Mouse (Mus musculus) embryonic facial prominence, embryonic 11.5 days (tissue): ENCODE measurements around the gene Kcnn4. TPM values are rescaled to one million over a fixed set of nuclear protein-coding genes. Genes with fewer than 3 reads are reported as not detected.

Source experiments
- ATAC-seq: fragments of 200-750 bp; cut with Nextera tagmentation; replicated peaks from 2 replicates; pipeline ENCODE4 v1.8.0; 2017; ENCODE audit warnings: low read depth; ENCODE audit not compliant: insufficient number of reproducible peaks, low FRiP score, low TSS enrichment
- DNase-seq: peaks from one replicate; pipeline ENCODE4 v3.0.0-alpha.2; 2015; ENCODE audit warnings: low spot score
- H3K27ac ChIP-seq: fragments of 300-500 bp; sonication (generic); replicated peaks from 2 replicates; pipeline ENCODE4 v1.5.1; 2014; ENCODE audit warnings: mild to moderate bottlenecking, low read depth, low read length, control low read depth
- H3K27me3 ChIP-seq: fragments of 300-500 bp; sonication (generic); 2 replicates; pipeline ENCODE4 v1.6.1; 2014; ENCODE audit warnings: mild to moderate bottlenecking, low read length, moderate library complexity, mixed read lengths; ENCODE audit not compliant: control insufficient read depth, insufficient read depth
- H3K36me3 ChIP-seq: fragments of 300-500 bp; sonication (generic); replicated peaks from 2 replicates; pipeline ENCODE4 v1.6.1; 2014; ENCODE audit warnings: low read depth, mild to moderate bottlenecking, low read length, moderate library complexity, mixed read lengths; ENCODE audit not compliant: control insufficient read depth, insufficient read depth
- H3K4me1 ChIP-seq: fragments of 300-500 bp; sonication (generic); 2 replicates; pipeline ENCODE4 v1.6.1; 2014; ENCODE audit warnings: low read length, mixed read lengths; ENCODE audit not compliant: control insufficient read depth, insufficient read depth
- H3K4me2 ChIP-seq: fragments of 300-500 bp; sonication (generic); 2 replicates; pipeline ENCODE4 v1.6.1; 2014; ENCODE audit warnings: low read depth, mild to moderate bottlenecking, control low read depth, low read length, moderate library complexity
- H3K4me3 ChIP-seq: fragments of 300-500 bp; sonication (generic); 2 replicates; pipeline ENCODE4 v1.5.1; 2014; ENCODE audit warnings: low read depth, low read length, control low read depth
- H3K9ac ChIP-seq: fragments of 300-500 bp; sonication (generic); replicated peaks from 2 replicates; pipeline ENCODE4 v1.6.1; 2014; ENCODE audit warnings: mild to moderate bottlenecking, control low read depth, low read length
- H3K9me3 ChIP-seq: fragments of 300-500 bp; sonication (generic); replicated peaks from 2 replicates; pipeline ENCODE4 v1.6.1; 2016; ENCODE audit warnings: mild to moderate bottlenecking, low read length, inconsistent platforms, mixed read lengths; ENCODE audit not compliant: control insufficient read depth
- WGBS: fragments of 180-500 bp; shearing (Covaris S2); extraction: QIAGEN DNeasy Blood & Tissue Kit; methylation state at CpG from one replicate; pipeline ENCODE4 v1.1.7; 2014; 5-methylcytosine and 5-hydroxymethylcytosine counted together
- polyA plus RNA-seq: library from polyadenylated mRNA; unstranded; fragments of >200 nt; fragmentation: Nextera tagmentation; extraction: Ambion mirVana; gene quantifications from 2 replicates; pipeline ENCODE4 v1.2.1, GENCODE M21; 2014

Kcnn4 gene
- polyA plus RNA-seq, 1 experiment from 2014 or later = 2.3 TPM

GRCm38 (mm10) chr7:24378049-24378701 is 8.1 kb downstream of the Kcnn4 start:
- Histone ChIP-seq H3K9ac (no peak overlapping the region; the same call in 1 of the 2 replicates), H3K4me3 (no peak overlapping the region), H3K4me1 (peaks cover 9% of the 10 kb centered on the region), H3K4me2 (no peak overlapping the region), H3K27ac (peak overlapping the region; percentile 59; the same call in 1 of the 2 replicates), H3K36me3 (no peaks in the 10 kb centered on the region), H3K9me3 (no peaks in the 10 kb centered on the region), H3K27me3 (peaks cover 5% of the 10 kb centered on the region; the same call in 1 of the 2 replicates)
- ATAC-seq (no peak), DNase-seq (peak; percentile 77)
- 59% methylated on average over 10 of the region's 10 CpGs for WGBS

- Histone ChIP-seq H3K9ac (peak overlapping the region; percentile 22; the same call in 1 of the 2 replicates), H3K27ac (no peak overlapping the region), H3K9me3 (no peaks in the 10 kb centered on the region), H3K27me3 (peaks cover 5% of the 10 kb centered on the region), H3K4me1 (peaks cover 9% of the 10 kb centered on the region), H3K4me2 (no peak overlapping the region), H3K4me3 (no peak overlapping the region), H3K36me3 (no peaks in the 10 kb centered on the region)
- 19% methylated on average over 7 of the region's 7 CpGs for WGBS
- ATAC-seq (peak; percentile 39; the same call in 1 of the 2 replicates), DNase-seq (peak; percentile 77)
Measured at GRCm38 (mm10) chr7:24379934-24380333, 9.9 kb downstream of the Kcnn4 start.

- H3K27me3 ChIP-seq = peaks cover 5% of the 10 kb centered on the region
- DNase-seq = no peak
- no peak overlapping the region for H3K4me2 ChIP-seq
- H3K36me3 ChIP-seq = no peaks in the 10 kb centered on the region
- H3K9ac ChIP-seq = peak overlapping the region; percentile 22; the same call in 1 of the 2 replicates
- H3K4me3 ChIP-seq = no peak overlapping the region
- WGBS = 64% methylated on average over 2 of the region's 2 CpGs
- no peak overlapping the region for H3K27ac ChIP-seq
- peak; percentile 16; the same call in 1 of the 2 replicates for ATAC-seq
- peaks cover 9% of the 10 kb centered on the region for H3K4me1 ChIP-seq
- H3K9me3 ChIP-seq = no peaks in the 10 kb centered on the region
Measured at GRCm38 (mm10) chr7:24380370-24380769, 10.3 kb downstream of the Kcnn4 start.

GRCm38 (mm10) chr7:24382730-24383372 is 12.8 kb downstream of the Kcnn4 start:
- WGBS = 73% methylated on average over 16 of the region's 16 CpGs
- H3K27ac ChIP-seq = no peak overlapping the region
- ATAC-seq (no peak), DNase-seq (no peak)
- H3K9ac ChIP-seq = no peak overlapping the region
- no peaks in the 10 kb centered on the region for H3K9me3 ChIP-seq
- no peak overlapping the region for H3K4me2 ChIP-seq
- H3K4me3 ChIP-seq = no peak overlapping the region
- no peaks in the 10 kb centered on the region for H3K36me3 ChIP-seq
- H3K27me3 ChIP-seq = no peaks in the 10 kb centered on the region; the same call in 1 of the 2 replicates
- H3K4me1 ChIP-seq = peaks cover 2% of the 10 kb centered on the region; the same call in 1 of the 2 replicates

- ATAC-seq = no peak
- no peak overlapping the region for H3K9ac ChIP-seq
- peaks cover 2% of the 10 kb centered on the region; the same call in 1 of the 2 replicates for H3K4me1 ChIP-seq
- H3K4me2 ChIP-seq = no peak overlapping the region
- H3K36me3 ChIP-seq = no peaks in the 10 kb centered on the region
- H3K4me3 ChIP-seq = no peak overlapping the region
- H3K27ac ChIP-seq = no peak overlapping the region
- no peaks in the 10 kb centered on the region for H3K9me3 ChIP-seq
- no peaks in the 10 kb centered on the region; the same call in 1 of the 2 replicates for H3K27me3 ChIP-seq
- no peak for DNase-seq
- WGBS = 66% methylated on average over 6 of the region's 6 CpGs
Measured at GRCm38 (mm10) chr7:24384070-24384469, 14.0 kb downstream of the Kcnn4 start.

- H3K4me2 ChIP-seq = no peak overlapping the region
- no peak for ATAC-seq
- no peak overlapping the region for H3K4me3 ChIP-seq
- H3K36me3 ChIP-seq = no peaks in the 10 kb centered on the region
- no peaks in the 10 kb centered on the region; the same call in 1 of the 2 replicates for H3K27me3 ChIP-seq
- 0 out of 2 replicates have a peak overlapping the region, but pooled peaks have one; percentile 18 for H3K9ac ChIP-seq
- no peak overlapping the region for H3K27ac ChIP-seq
- DNase-seq = peak; percentile 80
- H3K4me1 ChIP-seq = peaks cover 2% of the 10 kb centered on the region; the same call in 1 of the 2 replicates
- 8% methylated on average over 11 of the region's 11 CpGs for WGBS
- H3K9me3 ChIP-seq = no peaks in the 10 kb centered on the region
Measured at GRCm38 (mm10) chr7:24384827-24385226, 14.8 kb downstream of the Kcnn4 start.

- H3K27me3 ChIP-seq = no peaks in the 10 kb centered on the region; the same call in 1 of the 2 replicates
- H3K9me3 ChIP-seq = no peaks in the 10 kb centered on the region
- DNase-seq = no peak
- no peak overlapping the region for H3K4me2 ChIP-seq
- ATAC-seq = no peak
- no peak overlapping the region for H3K27ac ChIP-seq
- H3K36me3 ChIP-seq = no peaks in the 10 kb centered on the region
- WGBS = 85% methylated on average over 10 of the region's 10 CpGs
- H3K4me3 ChIP-seq = no peak overlapping the region
- no peak overlapping the region for H3K9ac ChIP-seq
- H3K4me1 ChIP-seq = no peaks in the 10 kb centered on the region
Measured at GRCm38 (mm10) chr7:24387059-24387556, 17.0 kb downstream of the Kcnn4 start.
